Mouse (Mus musculus) megakaryocyte, embryonic 14.5 days (primary cell): ENCODE results near the gene Scpep1.
"Not testable (repeated sequence)": the region's sequence is repeated elsewhere in the genome, so short reads cannot be mapped to it uniquely, and the experiment has no call there.

Experiments used
- FLI1 ChIP-seq: IDR thresholded peaks from 2 replicates; pipeline ENCODE4 v1.6.1; 2012; ENCODE audit warnings: low read length, inconsistent platforms, mixed read lengths
- GATA1 ChIP-seq: IDR thresholded peaks from 3 replicates; pipeline ENCODE4 v1.6.1; 2012; ENCODE audit warnings: mixed read lengths, low read length, inconsistent platforms, borderline replicate concordance

DNA sequence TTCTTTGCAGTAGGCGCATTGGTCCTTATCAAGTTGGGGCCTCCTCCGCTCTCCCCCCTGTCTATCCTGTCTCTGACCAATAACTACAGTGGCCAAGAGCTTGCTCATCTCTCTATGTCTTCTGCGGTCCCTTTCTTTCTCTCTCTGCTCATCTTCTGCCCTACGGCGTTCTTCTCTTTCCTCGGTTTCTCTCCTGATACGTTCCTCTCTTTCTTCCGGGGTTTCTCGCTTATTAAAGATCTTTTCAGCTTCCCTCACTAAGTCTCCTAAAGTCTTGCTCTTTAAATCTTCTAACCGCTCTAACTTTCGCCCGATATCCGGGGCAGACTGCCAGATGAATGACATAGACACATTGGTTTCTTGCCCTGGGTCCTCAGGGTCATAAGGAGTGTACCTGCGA lies 61.0 kb downstream of the Scpep1 start:
- not testable (repeated sequence) for TF ChIP-seq FLI1, GATA1
